Mouse (Mus musculus): ENCODE results near the gene Disp3.

DNA sequence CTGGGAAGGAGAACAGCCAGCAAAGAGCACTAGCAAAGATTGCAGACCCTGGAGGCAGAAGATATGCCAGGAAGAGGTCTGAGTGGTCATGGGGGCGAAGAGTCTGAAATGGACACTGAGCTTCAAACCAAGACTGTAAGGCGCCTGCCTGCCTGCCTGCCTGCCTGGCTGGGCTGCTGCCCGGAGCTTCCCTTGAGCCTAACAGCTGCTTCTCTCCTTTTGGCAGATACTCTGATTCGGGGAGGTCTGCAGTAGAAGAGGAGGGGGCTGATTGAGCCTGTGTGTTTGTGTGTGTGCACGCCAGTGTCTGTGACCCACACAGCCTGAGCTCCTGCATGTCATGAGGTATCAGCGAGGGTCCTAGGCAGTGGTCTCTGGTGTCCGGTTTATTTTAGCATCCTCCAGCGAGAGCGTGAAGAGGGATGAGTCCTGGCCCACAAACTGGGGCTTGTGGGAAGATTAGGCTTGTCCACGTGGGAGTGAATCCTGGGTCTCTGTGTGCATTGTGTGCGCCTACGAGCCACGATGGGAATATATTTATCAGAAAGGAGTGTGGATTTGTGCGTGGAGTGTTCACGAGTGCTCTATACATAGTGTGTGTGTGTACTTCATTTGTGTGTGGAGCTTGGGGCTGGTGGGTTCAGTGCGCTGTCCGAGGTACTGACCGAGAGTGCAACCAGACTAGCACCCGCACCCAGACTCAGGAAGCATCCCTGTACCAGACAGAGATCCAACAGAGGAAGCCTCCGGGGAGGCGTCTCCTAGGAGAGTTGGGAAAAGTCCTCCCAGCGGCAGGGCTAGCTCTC, 1.3 kb downstream of the Disp3 start:
- TF ChIP-seq CTCF (IDR thresholded peaks at IDR 0.05; ENCODE audit: extremely low read depth, insufficient read depth, low read length) = no peak
- no peak for TF ChIP-seq POLR2A (IDR thresholded peaks at IDR 0.05; ENCODE audit: extremely low read depth, insufficient read depth, low read length)
